Mouse (Mus musculus): ENCODE measurements around the gene Cmss1.
A peak's percentile ranks its signal among the peaks of the same experiment; 100 is the strongest.

Cmss1 gene

GRCm38 (mm10) chr16:57556244-57556643 is 50.4 kb downstream of the Cmss1 start:
- DNase-seq, result no peak

GRCm38 (mm10) chr16:57555667-57556066 is 51.0 kb downstream of the Cmss1 start:
- DNase-seq, result no peak

GRCm38 (mm10) chr16:57554886-57555400 is 51.7 kb downstream of the Cmss1 start:
- DNase-seq, result no peak

- no peak for DNase-seq
These were observed 53.4 kb downstream of the Cmss1 start for GRCm38 (mm10) chr16:57553235-57553634.

- DNase-seq, result no peak
These were observed 54.0 kb downstream of the Cmss1 start for GRCm38 (mm10) chr16:57552709-57553108.

GRCm38 (mm10) chr16:57551617-57552016 is 55.0 kb downstream of the Cmss1 start:
- no peak for DNase-seq

GRCm38 (mm10) chr16:57550817-57551216 is 55.8 kb downstream of the Cmss1 start:
- DNase-seq, result no peak

GRCm38 (mm10) chr16:57550088-57550487 is 56.6 kb downstream of the Cmss1 start:
- DNase-seq, result no peak

GRCm38 (mm10) chr16:57549061-57550037 is 57.3 kb downstream of the Cmss1 start:
- DNase-seq, result peak; percentile 3

- DNase-seq, result no peak
These were observed 58.1 kb downstream of the Cmss1 start for GRCm38 (mm10) chr16:57548608-57549007.

- DNase-seq, result no peak
These were observed 60.3 kb downstream of the Cmss1 start for GRCm38 (mm10) chr16:57546355-57546754.

- DNase-seq, result no peak
These were observed 62.2 kb downstream of the Cmss1 start for GRCm38 (mm10) chr16:57544441-57544840.

- DNase-seq, result no peak
These were observed 63.4 kb downstream of the Cmss1 start for GRCm38 (mm10) chr16:57543243-57543642.

- DNase-seq, result no peak
These were observed 70.2 kb downstream of the Cmss1 start for GRCm38 (mm10) chr16:57536511-57536910.

GRCm38 (mm10) chr16:57534811-57535210 is 71.9 kb downstream of the Cmss1 start:
- no peak for DNase-seq

GRCm38 (mm10) chr16:57534365-57534764 is 72.3 kb downstream of the Cmss1 start:
- no peak for DNase-seq

GRCm38 (mm10) chr16:57532081-57532493 is 74.6 kb downstream of the Cmss1 start:
- DNase-seq, result no peak

- no peak for DNase-seq
These were observed 76.1 kb downstream of the Cmss1 start for GRCm38 (mm10) chr16:57530547-57530946.

- no peak for DNase-seq
These were observed 78.2 kb downstream of the Cmss1 start for GRCm38 (mm10) chr16:57528457-57528856.

GRCm38 (mm10) chr16:57526893-57527292 is 79.8 kb downstream of the Cmss1 start:
- DNase-seq, result no peak

- DNase-seq, result no peak
These were observed 81.2 kb downstream of the Cmss1 start for GRCm38 (mm10) chr16:57525476-57525875.

GRCm38 (mm10) chr16:57525046-57525445 is 81.6 kb downstream of the Cmss1 start:
- DNase-seq, result no peak

- DNase-seq, result no peak
These were observed 91.0 kb downstream of the Cmss1 start for GRCm38 (mm10) chr16:57515636-57516035.

GRCm38 (mm10) chr16:57514371-57514770 is 92.3 kb downstream of the Cmss1 start:
- no peak for DNase-seq

Measured in cerebellum, adult 11-12 months (tissue).